Mouse (Mus musculus) liver, adult 2 months (tissue): ENCODE results near the gene Cdhr3. TPM values are rescaled to one million over a fixed set of nuclear protein-coding genes. Genes with fewer than 3 reads are reported as not detected.

ENCODE experiments used
- DNase-seq: peaks from one replicate; pipeline ENCODE4 v3.0.0-alpha.2; 2011; ENCODE audit warnings: low read depth, low spot score; ENCODE audit errors: extremely low read depth
- H3K27ac ChIP-seq: fragments of 200-500 bp; replicated peaks from 2 replicates; pipeline ENCODE4 v1.5.1; 2012; ENCODE audit warnings: low read depth, mild to moderate bottlenecking, control low read depth, inconsistent platforms, low read length; ENCODE audit not compliant: insufficient read depth
- H3K27me3 ChIP-seq: fragments of 200-500 bp; 2 replicates; pipeline ENCODE4 v1.6.1; 2012; ENCODE audit warnings: mild to moderate bottlenecking, moderate library complexity, low read length, inconsistent platforms; ENCODE audit not compliant: control insufficient read depth, insufficient read depth
- H3K36me3 ChIP-seq: fragments of 200-500 bp; 2 replicates; pipeline ENCODE4 v1.6.1; 2012; ENCODE audit warnings: low read length, inconsistent platforms; ENCODE audit not compliant: control insufficient read depth, insufficient read depth
- H3K4me1 ChIP-seq: fragments of 200-500 bp; 2 replicates; pipeline ENCODE4 v1.6.1; 2011; ENCODE audit warnings: low read length; ENCODE audit not compliant: control insufficient read depth, insufficient read depth
- H3K4me3 ChIP-seq: fragments of 200-500 bp; 2 replicates; pipeline ENCODE4 v1.5.1; 2011; ENCODE audit warnings: low read depth, mild to moderate bottlenecking, control low read depth, low read length, moderate library complexity; ENCODE audit not compliant: insufficient read depth
- H3K79me2 ChIP-seq: fragments of 200-500 bp; 2 replicates; pipeline ENCODE4 v1.6.1; 2012; ENCODE audit warnings: inconsistent platforms, mild to moderate bottlenecking, low read length, moderate library complexity; ENCODE audit not compliant: control insufficient read depth, insufficient read depth
- H3K9ac ChIP-seq: fragments of 200-500 bp; 2 replicates; pipeline ENCODE4 v1.6.1; 2012; ENCODE audit warnings: low read depth, mild to moderate bottlenecking, control low read depth, inconsistent platforms, low read length
- CTCF ChIP-seq: fragments of 200-500 bp; IDR thresholded peaks from 2 replicates; pipeline ENCODE4 v1.5.1; 2011; ENCODE audit warnings: low read depth, low read length, control low read depth
- POLR2A ChIP-seq: fragments of 200-500 bp; IDR thresholded peaks from 2 replicates; pipeline ENCODE4 v1.6.1; 2011; ENCODE audit warnings: low read length, control low read depth; ENCODE audit not compliant: insufficient read depth; ENCODE audit errors: extremely low read depth
- WGBS: fragments of 180-500 bp; shearing (Covaris S2); methylation state at CpG from one replicate; pipeline ENCODE4 v1.1.7; 2018; 5-methylcytosine and 5-hydroxymethylcytosine counted together
- polyA plus RNA-seq: library from polyadenylated mRNA; depleted of rRNA; stranded (reverse); fragments of >200 nt; gene quantifications from 2 replicates; pipeline ENCODE4 v1.2.3, GENCODE M21; 2012; rRNA removed
- total RNA-seq: library from RNA; depleted of rRNA; stranded (reverse); fragments of >200 nt; gene quantifications from 2 replicates; pipeline ENCODE4 v1.2.3, GENCODE M21; 2014; rRNA removed

The Cdhr3 gene
- total and polyA plus RNA-seq, 2 experiments = not detected

- 80% methylated on average over 5 of the region's 5 CpGs for WGBS
- no peak overlapping the region for H3K27ac ChIP-seq
- no peak overlapping the region for H3K4me3 ChIP-seq
- no peak for TF ChIP-seq CTCF
- no peaks in the 10 kb centered on the region for H3K36me3 ChIP-seq
- no peaks in the 10 kb centered on the region for H3K79me2 ChIP-seq
- no peaks in the 10 kb centered on the region for H3K27me3 ChIP-seq
- peaks cover 3% of the 10 kb centered on the region; the same call in 1 of the 2 replicates for H3K4me1 ChIP-seq
- no peak overlapping the region for H3K9ac ChIP-seq
- DNase-seq = no peak
Observed at GRCm38 (mm10) chr12:32994081-32994480, 98.6 kb downstream of the Cdhr3 start.

- H3K4me1 ChIP-seq = no peaks in the 10 kb centered on the region
- no peak for DNase-seq
- TF ChIP-seq POLR2A = no peak
- no peak for TF ChIP-seq CTCF
- H3K27me3 ChIP-seq = no peaks in the 10 kb centered on the region
- no peaks in the 10 kb centered on the region for H3K36me3 ChIP-seq
- no peak overlapping the region for H3K9ac ChIP-seq
- H3K4me3 ChIP-seq = no peak overlapping the region
- no peak overlapping the region for H3K27ac ChIP-seq
- WGBS = 72% methylated on average over 12 of the region's 12 CpGs
- H3K79me2 ChIP-seq = no peaks in the 10 kb centered on the region
Observed at GRCm38 (mm10) chr12:32989731-32990130, 102.9 kb downstream of the Cdhr3 start.

GRCm38 (mm10) chr12:32986284-32986683 is 106.4 kb downstream of the Cdhr3 start:
- 58% methylated on average over 1 of the region's 1 CpGs for WGBS
- Histone ChIP-seq H3K79me2 (no peaks in the 10 kb centered on the region), H3K27ac (no peak overlapping the region), H3K4me3 (no peak overlapping the region), H3K27me3 (no peaks in the 10 kb centered on the region), H3K4me1 (no peaks in the 10 kb centered on the region), H3K36me3 (no peaks in the 10 kb centered on the region), H3K9ac (no peak overlapping the region)
- no peak for TF ChIP-seq POLR2A
- no peak for TF ChIP-seq CTCF
- no peak for DNase-seq

Other genes with a start within 250 kb of the Cdhr3 start
- 38.6 and 42.0 TPM in 2 replicates for gene Sypl, start 139.0 kb downstream of the Cdhr3 start, total RNA-seq
- gene Sypl, start 139.0 kb downstream of the Cdhr3 start, polyA plus RNA-seq = 41.2 and 48.4 TPM in 2 replicates
- gene Atxn7l1, start 54.8 kb upstream of the Cdhr3 start, total RNA-seq = 6.1 and 7.9 TPM in 2 replicates
- 10.1 and 16.2 TPM in 2 replicates for gene Atxn7l1, start 54.8 kb upstream of the Cdhr3 start, polyA plus RNA-seq